Mouse (Mus musculus): ENCODE results near the gene Sec22a. TPM values are rescaled to one million over a fixed set of nuclear protein-coding genes. Genes with fewer than 3 reads are reported as not detected.
A peak's percentile ranks its signal among the peaks of the same experiment; 100 is the strongest.

Gene Sec22a
- polyA plus RNA-seq, 2 experiments: 30.1 to 49.8 TPM

GRCm38 (mm10) chr16:35306631-35307030, 57.1 kb downstream of the Sec22a start:
- no peak overlapping the region for H3K9ac ChIP-seq (ENCODE audit: low read depth, low read length, severe bottlenecking)
- no peaks in the 10 kb centered on the region for H3K9me3 ChIP-seq (ENCODE audit: control insufficient read depth, low read length)
- H3K4me2 ChIP-seq (replicated peaks; ENCODE audit: low read depth, low read length, severe bottlenecking): no peak overlapping the region
- no peaks in the 10 kb centered on the region for H3K27me3 ChIP-seq (ENCODE audit: control insufficient read depth, insufficient read depth, low read length)
- ATAC-seq (ENCODE audit: low FRiP score, low read depth) (no peak), DNase-seq (ENCODE audit: low spot score) (no peak)
- no peak overlapping the region for H3K4me3 ChIP-seq (replicated peaks; ENCODE audit: low read length)
- H3K4me1 ChIP-seq (ENCODE audit: control insufficient read depth, insufficient read depth, low read length): no peaks in the 10 kb centered on the region
- H3K27ac ChIP-seq (replicated peaks; ENCODE audit: low read depth, low read length): no peak overlapping the region
- H3K36me3 ChIP-seq (ENCODE audit: control insufficient read depth, insufficient read depth, low read length): peaks cover 6% of the 10 kb centered on the region
- WGBS: 83% methylated on average over 2 of the region's 2 CpGs
- TF ChIP-seq POLR2A (IDR thresholded peaks at IDR 0.05; ENCODE audit: borderline replicate concordance, extremely low read depth, insufficient read depth, insufficient read length): no peak

GRCm38 (mm10) chr16:35305226-35305625, 58.5 kb downstream of the Sec22a start:
- Histone ChIP-seq H3K36me3 (ENCODE audit: control insufficient read depth, insufficient read depth, low read length) (peaks cover 6% of the 10 kb centered on the region), H3K9me3 (ENCODE audit: control insufficient read depth, low read length) (no peaks in the 10 kb centered on the region), H3K27ac (replicated peaks; ENCODE audit: low read depth, low read length) (no peak overlapping the region), H3K4me1 (ENCODE audit: control insufficient read depth, insufficient read depth, low read length) (no peaks in the 10 kb centered on the region), H3K27me3 (ENCODE audit: control insufficient read depth, insufficient read depth, low read length) (no peaks in the 10 kb centered on the region), H3K9ac (ENCODE audit: low read depth, low read length, severe bottlenecking) (no peak overlapping the region), H3K4me2 (replicated peaks; ENCODE audit: low read depth, low read length, severe bottlenecking) (no peak overlapping the region), H3K4me3 (replicated peaks; ENCODE audit: low read length) (no peak overlapping the region)
- no peak for DNase-seq (ENCODE audit: low spot score)
- no peak for TF ChIP-seq POLR2A (IDR thresholded peaks at IDR 0.05; ENCODE audit: borderline replicate concordance, extremely low read depth, insufficient read depth, insufficient read length)
- 81% methylated on average over 7 of the region's 7 CpGs for WGBS
- ATAC-seq (ENCODE audit: low FRiP score, low read depth): no peak

- DNase-seq (ENCODE audit: low spot score) (no peak), ATAC-seq (ENCODE audit: low FRiP score, low read depth) (no peak)
- no peak overlapping the region for H3K4me3 ChIP-seq (replicated peaks; ENCODE audit: low read length)
- WGBS: 86% methylated on average over 5 of the region's 5 CpGs
- H3K27me3 ChIP-seq (ENCODE audit: control insufficient read depth, insufficient read depth, low read length): no peaks in the 10 kb centered on the region
- H3K4me2 ChIP-seq (replicated peaks; ENCODE audit: low read depth, low read length, severe bottlenecking): no peak overlapping the region
- no peak for TF ChIP-seq POLR2A (IDR thresholded peaks at IDR 0.05; ENCODE audit: borderline replicate concordance, extremely low read depth, insufficient read depth, insufficient read length)
- H3K4me1 ChIP-seq (ENCODE audit: control insufficient read depth, insufficient read depth, low read length): no peaks in the 10 kb centered on the region
- no peak overlapping the region for H3K9ac ChIP-seq (ENCODE audit: low read depth, low read length, severe bottlenecking)
- H3K27ac ChIP-seq (replicated peaks; ENCODE audit: low read depth, low read length): no peak overlapping the region
- peaks cover 9% of the 10 kb centered on the region for H3K36me3 ChIP-seq (ENCODE audit: control insufficient read depth, insufficient read depth, low read length)
- H3K9me3 ChIP-seq (ENCODE audit: control insufficient read depth, low read length): no peaks in the 10 kb centered on the region
Observed at GRCm38 (mm10) chr16:35304416-35304815, 59.3 kb downstream of the Sec22a start.

GRCm38 (mm10) chr16:35303721-35304120, 60.0 kb downstream of the Sec22a start:
- WGBS: 92% methylated on average over 6 of the region's 6 CpGs
- DNase-seq (ENCODE audit: low spot score): no peak
- no peak overlapping the region for H3K9ac ChIP-seq (ENCODE audit: low read depth, low read length, severe bottlenecking)

GRCm38 (mm10) chr16:35302441-35303280, 61.1 kb downstream of the Sec22a start:
- Histone ChIP-seq H3K27ac (replicated peaks; ENCODE audit: low read depth, low read length) (no peak overlapping the region), H3K9ac (ENCODE audit: low read depth, low read length, severe bottlenecking) (no peak overlapping the region), H3K27me3 (ENCODE audit: control insufficient read depth, insufficient read depth, low read length) (no peaks in the 10 kb centered on the region), H3K9me3 (ENCODE audit: control insufficient read depth, low read length) (no peaks in the 10 kb centered on the region), H3K36me3 (ENCODE audit: control insufficient read depth, insufficient read depth, low read length) (peaks cover 9% of the 10 kb centered on the region), H3K4me1 (ENCODE audit: control insufficient read depth, insufficient read depth, low read length) (no peaks in the 10 kb centered on the region), H3K4me3 (replicated peaks; ENCODE audit: low read length) (no peak overlapping the region), H3K4me2 (replicated peaks; ENCODE audit: low read depth, low read length, severe bottlenecking) (no peak overlapping the region)
- DNase-seq (ENCODE audit: low spot score) (peak; percentile 63), ATAC-seq (ENCODE audit: low FRiP score, low read depth) (no peak)
- TF ChIP-seq POLR2A (IDR thresholded peaks at IDR 0.05; ENCODE audit: borderline replicate concordance, extremely low read depth, insufficient read depth, insufficient read length): no peak
- 47% methylated on average over 7 of the region's 7 CpGs for WGBS

More at GRCm38 (mm10) chr16:35303721-35304120, 60.0 kb downstream of the Sec22a start:
- Histone ChIP-seq H3K4me1 (ENCODE audit: control insufficient read depth, insufficient read depth, low read length) (no peaks in the 10 kb centered on the region), H3K4me2 (replicated peaks; ENCODE audit: low read depth, low read length, severe bottlenecking) (no peak overlapping the region), H3K4me3 (replicated peaks; ENCODE audit: low read length) (no peak overlapping the region), H3K27me3 (ENCODE audit: control insufficient read depth, insufficient read depth, low read length) (no peaks in the 10 kb centered on the region), H3K36me3 (ENCODE audit: control insufficient read depth, insufficient read depth, low read length) (peaks cover 9% of the 10 kb centered on the region), H3K27ac (replicated peaks; ENCODE audit: low read depth, low read length) (no peak overlapping the region), H3K9me3 (ENCODE audit: control insufficient read depth, low read length) (no peaks in the 10 kb centered on the region)
- ATAC-seq (ENCODE audit: low FRiP score, low read depth): no peak
- no peak for TF ChIP-seq POLR2A (IDR thresholded peaks at IDR 0.05; ENCODE audit: borderline replicate concordance, extremely low read depth, insufficient read depth, insufficient read length)

Measured in limb, embryonic 14.5 days (tissue).